Mouse (Mus musculus) ovary, adult 2 months (tissue): Measurements from ENCODE around the gene Krt82. TPM values are rescaled to one million over a fixed set of nuclear protein-coding genes. Genes with fewer than 3 reads are reported as not detected.

Source experiments
- polyA plus RNA-seq: library from polyadenylated mRNA; depleted of rRNA; stranded (reverse); fragments of >200 nt; gene quantifications from 2 replicates; pipeline ENCODE4 v1.2.3, GENCODE M21; 2012; rRNA removed

The Krt82 gene
- not detected in 2 replicates for polyA plus RNA-seq

DNA sequence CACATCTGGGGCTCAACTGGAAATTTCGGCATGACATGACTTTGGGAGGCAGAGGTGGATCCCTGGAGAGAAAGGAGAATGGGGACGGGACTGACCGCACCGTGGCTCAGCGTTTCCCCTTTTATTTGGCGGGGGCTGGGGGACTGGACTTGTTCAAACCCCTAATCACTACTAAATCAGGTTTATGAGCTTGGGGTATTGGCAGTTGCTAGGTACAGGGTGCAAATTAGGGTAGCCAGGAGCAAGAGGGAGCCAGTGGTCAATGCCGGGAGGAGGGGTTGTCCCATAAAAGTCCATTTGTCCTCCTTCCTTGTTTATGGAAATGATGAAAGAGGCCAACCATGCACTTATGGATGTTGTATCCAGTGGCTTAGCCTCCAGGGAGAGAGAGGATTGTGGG is at the start of gene Krt82:
TSS of gene Krt82 (minus strand) at position 101 of the 400 bp plus-strand sequence.

DNA sequence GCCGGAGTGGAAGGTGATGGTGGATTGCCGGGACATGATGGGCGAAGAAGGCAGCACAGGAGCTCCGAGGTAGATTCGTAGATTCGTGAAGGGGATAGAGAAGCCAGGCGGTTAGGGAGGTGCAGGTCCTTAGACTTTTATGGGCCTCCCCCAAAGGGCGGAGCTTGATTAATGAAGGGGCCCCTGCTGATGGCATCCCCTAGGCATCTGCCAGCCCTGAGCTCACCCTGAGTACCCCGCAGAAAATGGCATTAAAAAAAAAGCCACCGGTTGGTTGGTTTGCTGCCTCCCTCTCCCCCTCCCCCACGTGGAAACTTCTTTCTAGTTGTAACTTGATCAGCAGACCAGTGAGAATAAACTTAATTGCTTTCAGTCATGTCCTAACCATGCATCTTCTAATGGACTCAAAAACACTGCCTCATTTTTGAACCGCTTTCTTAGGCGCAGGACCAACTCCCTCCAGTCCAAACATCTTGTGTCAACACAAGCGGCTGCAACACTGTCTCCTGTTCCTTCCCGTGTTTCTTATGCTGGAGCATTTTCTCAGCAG is 23.4 kb upstream of the Krt82 start, which contains the start of gene Krt75:
TSS of gene Krt75 (minus strand) at position 109 of the 550 bp plus-strand sequence.

DNA sequence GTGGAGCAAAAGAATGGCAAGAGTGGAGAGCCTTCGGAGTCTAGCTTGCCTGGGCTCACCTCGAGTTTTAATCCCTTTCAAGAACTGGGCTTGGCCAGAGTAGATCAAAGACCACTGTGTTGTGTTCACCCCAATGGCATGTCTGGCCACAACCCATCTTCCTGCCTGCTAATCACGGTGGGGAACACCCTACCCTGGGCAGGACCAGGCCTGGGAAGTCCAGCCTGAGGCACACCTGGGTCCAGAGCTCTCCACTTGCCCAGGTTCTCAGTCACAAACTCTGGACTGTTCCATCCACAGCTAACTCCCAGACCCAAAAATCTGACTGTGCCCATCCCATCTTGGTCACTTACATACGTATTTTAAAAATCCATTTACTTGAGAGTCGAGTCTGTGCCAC is 12.4 kb upstream of the Krt82 start, which contains the start of gene Krt90:
TSS of gene Krt90 (minus strand) at position 101 of the 400 bp plus-strand sequence.

DNA sequence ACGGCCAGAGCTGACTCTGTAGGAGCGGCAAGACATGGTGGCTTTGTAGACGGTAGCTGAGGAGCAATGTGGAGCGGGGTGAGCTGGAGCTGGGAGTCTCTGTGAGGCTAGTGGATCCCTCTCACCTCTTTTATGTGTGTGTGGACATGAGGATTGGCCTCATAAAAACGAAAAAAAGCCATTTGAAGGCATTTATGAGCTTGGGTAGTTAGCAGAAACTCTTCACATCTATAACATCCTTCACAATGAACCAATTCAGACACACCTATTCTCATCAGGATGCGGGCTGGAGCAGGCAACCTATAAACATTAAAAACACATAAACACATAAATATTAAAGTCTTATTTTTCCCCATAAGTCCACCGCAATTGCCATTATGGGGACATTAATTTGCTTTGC is 17.7 kb downstream of the Krt82 start, which contains the start of gene Krt84:
TSS of gene Krt84 (minus strand) at position 101 of the 400 bp plus-strand sequence.

DNA sequence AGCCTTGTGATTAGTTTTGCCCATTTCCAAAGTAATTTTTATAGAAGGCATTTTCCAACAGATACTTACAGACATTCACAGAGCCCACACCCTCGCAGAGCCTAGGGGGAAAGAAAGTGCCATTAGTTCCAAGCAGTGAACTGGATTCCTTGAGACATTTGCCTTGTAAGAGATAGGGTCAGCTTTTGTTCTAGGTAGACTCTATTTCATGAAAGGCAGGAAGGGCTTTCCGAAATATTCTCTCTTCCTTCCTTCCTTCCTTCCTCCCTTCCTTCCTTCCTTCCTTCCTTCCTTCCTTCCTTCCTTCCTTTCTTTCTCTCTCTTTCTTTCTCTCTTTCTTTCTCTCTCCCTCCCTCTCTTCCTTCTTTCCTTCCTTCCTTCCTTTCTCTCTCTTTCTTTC is 33.3 kb downstream of the Krt82 start, which contains the start of gene Gm49425:
TSS of gene Gm49425 (minus strand) at position 101 of the 400 bp plus-strand sequence.

DNA sequence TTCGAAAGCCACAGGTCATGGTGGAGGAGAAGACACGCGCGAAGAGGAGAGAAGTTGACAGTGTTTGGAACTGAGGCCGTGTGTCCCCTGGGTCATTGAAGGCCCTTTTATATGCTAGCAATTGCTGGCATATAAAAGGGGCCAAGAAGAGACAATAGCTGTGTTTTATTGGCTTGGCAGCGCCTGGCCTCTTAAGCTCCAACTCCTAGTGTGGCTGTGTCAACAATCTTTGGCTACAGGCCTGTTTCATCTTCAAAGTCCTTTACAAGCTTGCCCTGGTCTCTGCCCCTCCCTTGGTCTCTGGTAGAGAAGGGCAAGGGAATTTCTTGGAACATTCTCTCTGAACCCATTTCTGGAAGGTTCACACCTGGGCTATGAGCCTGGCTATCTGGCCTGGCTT is 59.0 kb downstream of the Krt82 start, which contains the start of gene Krt83:
TSS of gene Krt83 (minus strand) at position 82 of the 400 bp plus-strand sequence.

Other genes with a start within 250 kb of the Krt82 start
- 7.2 and 7.8 TPM in 2 replicates for gene Krt80, start 180.5 kb downstream of the Krt82 start, polyA plus RNA-seq
- gene Krt7, start 139.6 kb downstream of the Krt82 start, polyA plus RNA-seq, result 28.5 and 46.8 TPM in 2 replicates
- gene Krt87, start 111.9 kb downstream of the Krt82 start, polyA plus RNA-seq, result 0.56 and 2.3 TPM in 2 replicates
- gene Krt88, start 102.9 kb downstream of the Krt82 start, polyA plus RNA-seq, result 0.22 TPM in 1 of 2 replicates, not detected in the other
- gene Krt81, start 86.9 kb downstream of the Krt82 start, polyA plus RNA-seq, result not detected in 2 replicates
- gene Krt86, start 77.2 kb downstream of the Krt82 start, polyA plus RNA-seq, result 0.09 and 0.10 TPM in 2 replicates
- gene Krt83, start 59.2 kb downstream of the Krt82 start, polyA plus RNA-seq, result 1.6 and 3.0 TPM in 2 replicates
- 0.34 TPM in 1 of 2 replicates, not detected in the other for gene Gm49425, start 33.4 kb downstream of the Krt82 start, polyA plus RNA-seq
- 1.5 and 2.3 TPM in 2 replicates for gene Krt84, start 17.8 kb downstream of the Krt82 start, polyA plus RNA-seq
- gene Krt90, start 12.3 kb upstream of the Krt82 start, polyA plus RNA-seq, result 0.17 and 0.46 TPM in 2 replicates
- gene Krt75, start 23.2 kb upstream of the Krt82 start, polyA plus RNA-seq, result 0.10 and 0.25 TPM in 2 replicates
- gene Gm5414, start 77.5 kb upstream of the Krt82 start, polyA plus RNA-seq, result not detected in 2 replicates
- gene Gm5478, start 96.7 kb upstream of the Krt82 start, polyA plus RNA-seq, result not detected in 2 replicates
- gene Krt6b, start 129.6 kb upstream of the Krt82 start, polyA plus RNA-seq, result 0.06 and 1.4 TPM in 2 replicates
- 0.22 and 0.31 TPM in 2 replicates for gene Krt6a, start 143.6 kb upstream of the Krt82 start, polyA plus RNA-seq
- gene Krt5, start 162.2 kb upstream of the Krt82 start, polyA plus RNA-seq, result 0.10 and 0.13 TPM in 2 replicates
- gene Krt71, start 192.4 kb upstream of the Krt82 start, polyA plus RNA-seq, result 0.07 TPM in 1 of 2 replicates, not detected in the other
- gene Krt72, start 235.8 kb upstream of the Krt82 start, polyA plus RNA-seq, result not detected in 2 replicates